Mouse (Mus musculus) embryonic fibroblast, embryonic 13.5 days (primary cell): Measurements from ENCODE around the gene Lrrc28.

ENCODE experiments used
- CTCF ChIP-seq: IDR thresholded peaks from 2 replicates; pipeline ENCODE4 v1.5.1; 2011; ENCODE audit warnings: mild to moderate bottlenecking, control low read depth, low read length, moderate library complexity, borderline replicate concordance; ENCODE audit not compliant: insufficient read depth
- POLR2A ChIP-seq: IDR thresholded peaks from 2 replicates; pipeline ENCODE4 v1.6.1; 2011; ENCODE audit warnings: low read depth, mild to moderate bottlenecking, control low read depth, low read length, moderate library complexity

DNA sequence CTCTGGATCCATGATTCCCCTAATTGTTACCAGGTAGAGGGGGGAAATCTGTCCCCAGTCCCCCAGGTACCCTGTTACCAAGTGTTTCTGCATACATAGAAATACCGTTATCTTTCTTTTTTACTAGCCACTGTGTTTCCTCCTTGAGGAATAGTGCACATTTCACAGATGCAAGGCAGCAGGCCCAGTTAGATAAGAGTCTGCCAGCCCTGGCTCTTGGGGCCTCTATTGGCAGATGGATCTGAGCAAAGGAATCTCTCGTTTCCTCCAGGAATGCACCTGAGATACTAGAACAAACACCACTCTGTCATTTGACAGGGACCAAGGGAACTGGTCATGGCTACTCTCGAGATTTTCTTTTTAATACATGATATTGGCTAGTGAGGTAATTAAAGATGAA is 47.1 kb upstream of the Lrrc28 start:
- TF ChIP-seq POLR2A = no peak
- no peak for TF ChIP-seq CTCF
